Mouse (Mus musculus) CH12.LX (cell line): ENCODE results near the gene Rap2c. TPM values are rescaled to one million over a fixed set of nuclear protein-coding genes. Genes with fewer than 3 reads are reported as not detected.
A peak's percentile ranks its signal among the peaks of the same experiment; 100 is the strongest.

Experiments
- DNase-seq: peaks from one replicate; pipeline ENCODE4 v3.0.0-alpha.2; 2013; ENCODE audit errors: extremely low read depth
- H3K27ac ChIP-seq: 2 replicates; pipeline ENCODE4 v1.5.1; 2012; ENCODE audit warnings: low read depth, mild to moderate bottlenecking, control low read depth, moderate library complexity; ENCODE audit not compliant: insufficient read depth
- H3K27me3 ChIP-seq: replicated peaks from 2 replicates; pipeline ENCODE3; 2012; ENCODE audit warnings: inconsistent platforms
- H3K36me3 ChIP-seq, 2 experiments: replicated peaks in 1 of 2; 2 replicates each; pipeline versions ENCODE3 to v1.6.1; 2012; ENCODE audit warnings: inconsistent platforms in 1 of 2, low read length in 1 of 2, mild to moderate bottlenecking in 1 of 2, mixed read lengths in 1 of 2, moderate library complexity in 1 of 2; ENCODE audit not compliant: control insufficient read depth in 1 of 2, insufficient read depth in 1 of 2
- H3K4me1 ChIP-seq, 2 experiments: 2 replicates each; pipeline ENCODE4 v1.6.1; 2012; ENCODE audit warnings: inconsistent platforms in 1 of 2, moderate library complexity in 1 of 2; ENCODE audit not compliant: insufficient read depth in 2 of 2, control insufficient read depth in 1 of 2
- H3K4me2 ChIP-seq: 2 replicates; pipeline ENCODE4 v1.6.1; 2012; ENCODE audit warnings: low read depth, mild to moderate bottlenecking, control low read depth; ENCODE audit not compliant: poor library complexity, insufficient read depth, severe bottlenecking
- H3K4me3 ChIP-seq, 3 experiments: fragments of 150-350 bp in 1 of 3; sonication (generic) in 1 of 3; replicated peaks in 1 of 3; 2 replicates each; pipeline versions ENCODE3 to v1.5.1; 2011 to 2012; ENCODE audit warnings: low read depth in 2 of 3, low read length in 2 of 3, mild to moderate bottlenecking in 2 of 3, moderate library complexity in 2 of 3, control low read depth in 1 of 3, improper control_type of control experiment in 1 of 3, inconsistent platforms in 1 of 3, mixed read lengths in 1 of 3; ENCODE audit not compliant: poor library complexity in 1 of 3
- H3K79me2 ChIP-seq: replicated peaks from 2 replicates; pipeline ENCODE4 v1.6.1; 2012; ENCODE audit warnings: mild to moderate bottlenecking, moderate library complexity; ENCODE audit not compliant: control insufficient read depth, poor library complexity, insufficient read depth, severe bottlenecking; ENCODE audit errors: extremely low read depth
- H3K9ac ChIP-seq: 2 replicates; pipeline ENCODE4 v1.6.1; 2012; ENCODE audit warnings: low read depth, mild to moderate bottlenecking, control low read depth, moderate library complexity; ENCODE audit not compliant: insufficient read depth
- H3K9me3 ChIP-seq: replicated peaks from 2 replicates; pipeline ENCODE3; 2012; ENCODE audit warnings: low read length, inconsistent platforms, mixed read lengths
- BHLHE40 ChIP-seq: IDR thresholded peaks from 2 replicates; pipeline ENCODE4 v1.6.1; 2011; ENCODE audit warnings: mild to moderate bottlenecking, low read depth, low read length, improper control_type of control experiment
- CTCF ChIP-seq, 2 experiments: IDR thresholded peaks in 1 of 2; conservative IDR thresholded peaks in 1 of 2; 2 replicates each; pipeline ENCODE4 v1.5.1; 2011 to 2012; ENCODE audit warnings: low read depth in 2 of 2, low read length in 2 of 2, improper control_type of control experiment in 1 of 2, inconsistent platforms in 1 of 2, mild to moderate bottlenecking in 1 of 2, moderate library complexity in 1 of 2
- E2F4 ChIP-seq: IDR thresholded peaks from 2 replicates; pipeline ENCODE4 v1.6.1; 2011; ENCODE audit warnings: low read depth, low read length, improper control_type of control experiment; ENCODE audit not compliant: insufficient replicate concordance
- JUND ChIP-seq: conservative IDR thresholded peaks from 2 replicates; pipeline ENCODE4 v1.6.1; 2011; ENCODE audit warnings: low read depth, low read length, improper control_type of control experiment
- MAX ChIP-seq: IDR thresholded peaks from 2 replicates; pipeline ENCODE4 v1.6.1; 2011; ENCODE audit warnings: low read length, improper control_type of control experiment
- MEF2A ChIP-seq: IDR thresholded peaks from 2 replicates; pipeline ENCODE4 v1.6.1; 2014; ENCODE audit warnings: low read depth, mild to moderate bottlenecking, inconsistent platforms, low read length, improper control_type of control experiment, borderline replicate concordance
- NELFE ChIP-seq: IDR thresholded peaks from 2 replicates; pipeline ENCODE4 v1.6.1; 2011; ENCODE audit warnings: low read depth, low read length, improper control_type of control experiment
- POLR2A ChIP-seq: IDR thresholded peaks from 2 replicates; pipeline ENCODE4 v1.6.1; 2011; ENCODE audit warnings: low read depth, mild to moderate bottlenecking, improper control_type of control experiment, low read length
- RAD21 ChIP-seq: IDR thresholded peaks from 2 replicates; pipeline ENCODE4 v1.6.1; 2011; ENCODE audit warnings: low read depth, mild to moderate bottlenecking, low read length, improper control_type of control experiment, moderate library complexity
- RCOR1 ChIP-seq: conservative IDR thresholded peaks from 2 replicates; pipeline ENCODE4 v1.6.1; 2012; ENCODE audit warnings: low read depth, mild to moderate bottlenecking, inconsistent platforms, low read length, improper control_type of control experiment
- SIN3A ChIP-seq: IDR thresholded peaks from 2 replicates; pipeline ENCODE4 v1.6.1; 2012; ENCODE audit warnings: low read length, improper control_type of control experiment, inconsistent platforms
- SMC3 ChIP-seq: IDR thresholded peaks from 2 replicates; pipeline ENCODE4 v1.6.1; 2011; ENCODE audit warnings: low read depth, low read length, improper control_type of control experiment
- TBP ChIP-seq: conservative IDR thresholded peaks from 2 replicates; pipeline ENCODE4 v1.6.1; 2011; ENCODE audit warnings: low read depth, low read length, improper control_type of control experiment
- ZC3H11A ChIP-seq: IDR thresholded peaks from 2 replicates; pipeline ENCODE4 v1.6.1; 2012; ENCODE audit warnings: low read depth, mild to moderate bottlenecking, inconsistent platforms, low read length, improper control_type of control experiment
- ZMIZ1 ChIP-seq: IDR thresholded peaks from 2 replicates; pipeline ENCODE4 v1.6.1; 2012; ENCODE audit warnings: low read depth, mild to moderate bottlenecking, inconsistent platforms, low read length, improper control_type of control experiment
- ZNF384 ChIP-seq: IDR thresholded peaks from 2 replicates; pipeline ENCODE4 v1.6.1; 2012; ENCODE audit warnings: low read depth, low read length, improper control_type of control experiment, inconsistent platforms
- dilution Hi-C: fragments of 300-500 bp; cut with MboI; formaldehyde crosslinking; loops from 2 replicates; pipeline ENCODE4 v1.14.3; 2020; ENCODE audit warnings: low sequenced_read_pairs; ENCODE audit not compliant: extremely low pct_unique_long_range_greater_than_20kb, extremely low pct_ligation_motif_present
- in situ Hi-C: fragments of 300-500 bp; cut with MboI; formaldehyde crosslinking; loops from 3 replicates; pipeline ENCODE4 v1.14.3; 2019; ENCODE audit warnings: low sequenced_read_pairs, low pct_ligation_motif_present, low pct_unique_long_range_greater_than_20kb, mixed read lengths
- polyA plus RNA-seq: library from polyadenylated mRNA; unstranded; fragments of >175 nt; gene quantifications from 2 replicates; pipeline ENCODE4 v1.2.1, GENCODE M21; 2012; ENCODE audit warnings: low read depth; ENCODE audit not compliant: insufficient read length
- total RNA-seq, 2 experiments: library from RNA; depleted of rRNA; stranded (reverse); fragments of 300-350 nt in 1 of 2; fragments of >200 nt in 1 of 2; gene quantifications; 2 replicates each; pipeline ENCODE4 v1.2.3; 2012 to 2014

Rap2c gene
- total and polyA plus RNA-seq, 3 experiments = 10.0 to 31.7 (median 28.8) TPM

GRCm38 (mm10) chrX:51066539-51067286, 48.9 kb upstream of the Rap2c start:
- H3K9ac ChIP-seq = no peak overlapping the region
- H3K27me3 ChIP-seq = no peaks in the 10 kb centered on the region
- TF ChIP-seq BHLHE40 (no peak), JUND (no peak), ZNF384 (no peak), MAX (no peak), RAD21 (no peak), SIN3A (no peak), ZC3H11A (no peak), E2F4 (no peak), TBP (no peak), MEF2A (no peak), RCOR1 (no peak)
- TF ChIP-seq, all 38 proteins: peak for 0
- no peaks in the 10 kb centered on the region for H3K79me2 ChIP-seq
- H3K27ac ChIP-seq = no peak overlapping the region
- H3K9me3 ChIP-seq = no peaks in the 10 kb centered on the region
- dilution Hi-C loops = no loop called here
- H3K4me3 ChIP-seq = no peak overlapping the region
- H3K4me2 ChIP-seq = no peak overlapping the region
- H3K36me3 ChIP-seq = no peaks in the 10 kb centered on the region
- no peak for DNase-seq
- in situ Hi-C loops = no loop called here
- H3K4me1 ChIP-seq = no peaks in the 10 kb centered on the region

DNA sequence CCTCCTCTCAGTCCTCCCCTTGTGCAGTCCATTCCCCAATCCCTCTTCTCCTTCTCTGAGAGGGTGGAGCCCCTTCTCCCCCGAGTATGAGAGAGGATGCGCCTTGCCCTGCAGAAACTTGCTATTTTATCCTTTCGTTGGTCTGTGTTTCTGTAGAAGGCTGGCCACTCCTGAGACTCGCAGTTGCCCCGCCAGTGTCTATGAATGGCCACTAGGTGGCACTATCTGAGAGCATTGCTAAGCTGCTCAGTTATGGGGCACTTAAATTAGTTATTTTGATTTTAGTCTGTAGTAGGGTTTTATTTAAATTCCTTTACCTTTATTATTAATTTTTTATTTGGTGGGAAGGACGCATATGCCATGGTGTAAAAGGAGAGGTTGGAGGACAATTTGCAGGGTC, 48.0 kb upstream of the Rap2c start:
- Histone ChIP-seq H3K4me3 (no peak overlapping the region), H3K4me2 (peak overlapping the region; percentile 71; the same call in 1 of the 2 replicates), H3K9me3 (no peaks in the 10 kb centered on the region), H3K9ac (no peak overlapping the region), H3K79me2 (no peaks in the 10 kb centered on the region), H3K27me3 (no peaks in the 10 kb centered on the region), H3K4me1 (no peaks in the 10 kb centered on the region), H3K27ac (no peak overlapping the region), H3K36me3 (no peaks in the 10 kb centered on the region)
- TF ChIP-seq NELFE = no peak
- TF ChIP-seq CTCF (conservative IDR thresholded peaks at IDR 0.05 in 1 of 2, IDR thresholded peaks at IDR 0.05 in 1 of 2; ENCODE audit: low read depth in 2 of 2, low read length in 2 of 2) = peak; percentile 25 to 73; a peak in 3 of 4 replicates
- TF ChIP-seq MEF2A = no peak
- no peak for TF ChIP-seq POLR2A
- peak; percentile 61 for TF ChIP-seq SMC3
- no peak for TF ChIP-seq ZMIZ1
- TF ChIP-seq RAD21 = peak; percentile 52
- dilution Hi-C loops = no loop called here
- peak; percentile 52 for DNase-seq
- in situ Hi-C loops = no loop called here
